Mouse (Mus musculus) bone marrow macrophage, adult 2 months (primary cell): Measurements from ENCODE around the gene Tpk1.

Experiments
- CTCF ChIP-seq: IDR thresholded peaks from 2 replicates; pipeline ENCODE4 v1.5.1; 2012; ENCODE audit warnings: low read depth, mild to moderate bottlenecking, low read length, moderate library complexity
- POLR2A ChIP-seq: IDR thresholded peaks from 2 replicates; pipeline ENCODE4 v1.6.1; 2012; ENCODE audit warnings: mild to moderate bottlenecking, low read depth, low read length, borderline replicate concordance

DNA sequence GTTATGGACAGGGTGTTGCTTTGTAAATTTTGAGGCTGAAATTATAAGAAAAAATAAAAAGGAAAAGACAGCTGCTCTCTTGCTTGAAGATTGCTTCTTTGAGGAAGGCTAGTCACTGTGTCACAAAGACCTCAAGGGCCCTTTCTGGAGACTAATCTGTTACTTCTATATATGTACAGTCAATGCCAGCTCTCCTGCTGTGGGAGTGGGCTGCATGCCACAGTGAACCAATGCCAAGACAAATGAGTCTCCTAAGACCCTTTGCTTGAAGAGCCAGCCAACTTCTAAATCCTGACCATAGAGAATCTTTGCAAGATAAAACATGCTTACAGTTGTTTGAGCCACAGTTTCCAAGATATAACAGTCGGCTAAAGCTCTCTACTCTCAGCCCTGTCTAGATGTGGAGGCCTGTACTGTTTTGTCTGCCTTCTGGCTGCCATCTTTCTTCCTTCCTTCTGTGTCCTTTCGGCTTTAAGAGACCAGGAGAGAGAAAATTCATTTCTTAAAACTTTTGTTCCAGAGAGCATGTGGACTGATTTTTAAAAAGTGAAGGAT lies 230.0 kb downstream of the Tpk1 start:
- TF ChIP-seq CTCF, result no peak
- no peak for TF ChIP-seq POLR2A
